Comparison of ENCODE assay signal across 8 mouse cellular contexts in the genomic region with DNA sequence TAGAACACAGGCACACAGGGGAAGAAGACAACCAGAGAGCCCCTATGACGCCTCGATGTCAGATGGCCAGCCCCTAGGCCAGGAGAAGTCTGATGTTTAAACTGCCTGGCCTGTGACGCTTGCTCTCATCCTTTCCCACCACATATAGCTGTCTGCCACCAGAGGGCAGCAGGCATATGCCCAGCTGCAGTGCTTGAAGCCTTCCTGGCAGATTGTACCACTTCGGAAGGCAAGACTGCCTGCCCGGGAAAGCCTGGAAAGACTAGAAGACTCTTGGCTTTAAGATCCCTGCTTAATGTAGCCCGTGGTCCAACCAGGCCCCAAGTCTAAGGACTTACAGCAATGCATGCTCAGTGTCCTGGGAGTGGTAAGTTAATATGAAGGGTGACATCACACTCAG. TPM values are rescaled to one million over a fixed set of nuclear protein-coding genes. Genes with fewer than 3 reads are reported as not detected.
DNase-seq lines count a peak whose midpoint lies in the region; ATAC-seq and TF ChIP-seq lines count a peak whose summit lies in the region.

No protein-coding gene starts in this region.

- no peak overlapping the region for H3K9ac ChIP-seq in forebrain, embryonic 16.5 days (replicated peaks; ENCODE audit: low read depth, low read length)
- H3K9ac ChIP-seq in lung, embryonic 14.5 days = no peak overlapping the region

- DNase-seq in ES-CJ7 (ENCODE audit: low read depth, low spot score) = peak; percentile 76
- peak; percentile 78 to 81 for DNase-seq in heart, postnatal 36 days
- peak; percentile 74 to 75 for DNase-seq in layer of hippocampus, adult 2 months (ENCODE audit: low spot score in 2 of 2)
- DNase-seq in lung, embryonic 14.5 days = peak; percentile 91
- DNase-seq in ovary, adult 18-20 months (ENCODE audit: low spot score) = peak; percentile 67
- peak; percentile 63 for DNase-seq in thymus, postnatal 0 days (ENCODE audit: low spot score)

- peaks cover 6% of the 10 kb centered on the region; the same call in 1 of the 2 replicates for H3K27me3 ChIP-seq in forebrain, embryonic 16.5 days (replicated peaks; ENCODE audit: control insufficient read depth, insufficient read depth, low read length)
- no peaks in the 10 kb centered on the region for H3K27me3 ChIP-seq in lung, embryonic 14.5 days (ENCODE audit: insufficient read depth, low read length)

- H3K4me2 ChIP-seq in forebrain, embryonic 16.5 days (ENCODE audit: low read length) = no peak overlapping the region
- H3K4me2 ChIP-seq in lung, embryonic 14.5 days = no peak overlapping the region; the same call in 1 of the 2 replicates

- 8% methylated on average over 6 of the region's 6 CpGs for WGBS in forebrain, embryonic 16.5 days
- 6% methylated on average over 6 of the region's 6 CpGs for WGBS in lung, embryonic 14.5 days

- peaks cover 4% of the 10 kb centered on the region; the same call in 1 of the 2 replicates for H3K4me1 ChIP-seq in forebrain, embryonic 16.5 days (replicated peaks; ENCODE audit: control insufficient read depth, insufficient read depth, low read length)
- H3K4me1 ChIP-seq in lung, embryonic 14.5 days (ENCODE audit: insufficient read depth) = 0 out of 2 replicates have a peak, but pooled peaks cover 3% of the 10 kb centered on the region

- H3K36me3 ChIP-seq in forebrain, embryonic 16.5 days (ENCODE audit: control insufficient read depth, insufficient read depth) = no peaks in the 10 kb centered on the region
- H3K36me3 ChIP-seq in lung, embryonic 14.5 days (ENCODE audit: insufficient read depth) = no peaks in the 10 kb centered on the region

- H3K27ac ChIP-seq in forebrain, embryonic 16.5 days (ENCODE audit: low read length) = no peak overlapping the region
- no peak overlapping the region for H3K27ac ChIP-seq in layer of hippocampus, adult 2 months
- no peak overlapping the region for H3K27ac ChIP-seq in lung, embryonic 14.5 days (ENCODE audit: low read depth)

- H3K4me3 ChIP-seq in forebrain, embryonic 16.5 days (replicated peaks; ENCODE audit: low read length) = no peak overlapping the region
- H3K4me3 ChIP-seq in layer of hippocampus, adult 2 months = no peak overlapping the region; the same call in 1 of the 2 replicates
- H3K4me3 ChIP-seq in lung, embryonic 14.5 days (ENCODE audit: low read depth, low read length) = no peak overlapping the region

- peak; percentile 98 for TF ChIP-seq CTCF in layer of hippocampus, adult 2 months (conservative IDR thresholded peaks at IDR 0.05)
- TF ChIP-seq CTCF in lung, embryonic 14.5 days (IDR thresholded peaks at IDR 0.05; ENCODE audit: low read depth) = peak; percentile 98

- intact Hi-C loops in heart, postnatal 36 days (cut with DNase I) = loop anchor here (1.0 to 5.0 kb wide), 7 partner anchors 29 to 585 kb away; no protein-coding TSS in a partner anchor

- peak; percentile 93 for ATAC-seq in cerebellum, adult (ENCODE audit: insufficient number of reproducible peaks, low FRiP score, low TSS enrichment)
- peak; percentile 72 for ATAC-seq in forebrain, embryonic 16.5 days
- ATAC-seq in lung, embryonic 14.5 days (ENCODE audit: insufficient read depth) = peak; percentile 62

- no peaks in the 10 kb centered on the region for H3K9me3 ChIP-seq in forebrain, embryonic 16.5 days (ENCODE audit: control insufficient read depth, low read length)
- no peaks in the 10 kb centered on the region for H3K9me3 ChIP-seq in lung, embryonic 14.5 days (ENCODE audit: low read depth, low read length)

RNA-seq across cellular contexts. Expression of a gene that starts 4.4 kb away (rescaled TPM):
- polyA plus RNA-seq in forebrain, embryonic 16.5 days (2015; fragmentation: Nextera tagmentation; extraction: Ambion mirVana) = 0.62 and 1.1 TPM in 2 replicates
- total RNA-seq in heart, postnatal 36 days (2021) = under 1 TPM; 0.17 to 0.27 TPM
- 1 to 10 TPM in 1 of 2 experiments, under 1 TPM in 1; 0.61 to 1.1 TPM for total RNA-seq in layer of hippocampus, adult 2 months (2021)
- polyA plus RNA-seq in lung, embryonic 14.5 days (2014; fragmentation: Nextera tagmentation; extraction: Ambion mirVana) = 1.6 and 2.0 TPM in 2 replicates
- 0.62 and 0.66 TPM in 2 replicates for polyA plus RNA-seq in thymus, postnatal 0 days (2015; fragmentation: Nextera tagmentation; extraction: Ambion mirVana)

RNA-seq across cellular contexts. Expression of a gene that starts 47.8 kb away (rescaled TPM):
- 428 and 455 TPM in 2 replicates for polyA plus RNA-seq in forebrain, embryonic 16.5 days (2015; fragmentation: Nextera tagmentation; extraction: Ambion mirVana)
- total RNA-seq in heart, postnatal 36 days (2021) = 100 to 1,000 TPM; 196 to 202 TPM
- total RNA-seq in layer of hippocampus, adult 2 months (2021) = 100 to 1,000 TPM; 188 to 189 TPM
- 473 and 523 TPM in 2 replicates for polyA plus RNA-seq in lung, embryonic 14.5 days (2014; fragmentation: Nextera tagmentation; extraction: Ambion mirVana)
- polyA plus RNA-seq in thymus, postnatal 0 days (2015; fragmentation: Nextera tagmentation; extraction: Ambion mirVana) = 205 and 225 TPM in 2 replicates
